In genomic region chr19:34022759-34023158, GRCm38 (mm10) we compare ENCODE assay signal across 14 mouse cellular contexts. TPM values are rescaled to one million over a fixed set of nuclear protein-coding genes. Genes with fewer than 3 reads are reported as not detected.
DNase-seq lines count a peak whose midpoint lies in the region; ATAC-seq and TF ChIP-seq lines count a peak whose summit lies in the region.
"Had no signal": no experiment of that assay in that cellular context is flagged by ENCODE, and none has a peak within 500 bp of the region (broad histone marks: within the 10 kb centered on the region; RNA-seq: fewer than 3 reads in every experiment).

No protein-coding gene starts in this region.

- H3K36me3 ChIP-seq in forebrain, postnatal 0 days (ENCODE audit: insufficient read depth) = no peaks in the 10 kb centered on the region
- H3K36me3 ChIP-seq in forebrain, embryonic 16.5 days (ENCODE audit: control insufficient read depth, insufficient read depth) = no peaks in the 10 kb centered on the region
- H3K36me3 ChIP-seq in lung, embryonic 14.5 days (ENCODE audit: insufficient read depth) = no peaks in the 10 kb centered on the region
- no peaks in the 10 kb centered on the region for H3K36me3 ChIP-seq in splenic B cell, adult 2 months (ENCODE audit: control insufficient read depth, insufficient read depth, low read length, poor library complexity, severe bottlenecking)
- H3K36me3 ChIP-seq: G1E had no signal

- no peaks in the 10 kb centered on the region for H3K9me3 ChIP-seq in forebrain, postnatal 0 days (ENCODE audit: low read length)
- no peaks in the 10 kb centered on the region for H3K9me3 ChIP-seq in forebrain, embryonic 16.5 days (ENCODE audit: control insufficient read depth, low read length)
- H3K9me3 ChIP-seq in lung, embryonic 14.5 days (ENCODE audit: low read depth, low read length) = no peaks in the 10 kb centered on the region
- H3K9me3 ChIP-seq: G1E; megakaryocyte, embryonic 14.5 days had no signal

- H3K27ac ChIP-seq in forebrain, postnatal 0 days (ENCODE audit: low read depth, low read length) = no peak overlapping the region
- no peak overlapping the region for H3K27ac ChIP-seq in forebrain, embryonic 16.5 days (ENCODE audit: low read length)
- H3K27ac ChIP-seq in lung, embryonic 14.5 days (ENCODE audit: low read depth) = no peak overlapping the region

- no peak overlapping the region for H3K4me3 ChIP-seq in forebrain, postnatal 0 days (ENCODE audit: low read depth, low read length)
- no peak overlapping the region for H3K4me3 ChIP-seq in forebrain, embryonic 16.5 days (replicated peaks; ENCODE audit: low read length)
- no peak overlapping the region for H3K4me3 ChIP-seq in lung, embryonic 14.5 days (ENCODE audit: low read depth, low read length)
- H3K4me3 ChIP-seq: megakaryocyte, embryonic 14.5 days had no signal

- 42% methylated on average over 3 of the region's 3 CpGs for WGBS in forebrain, postnatal 0 days
- WGBS in forebrain, embryonic 16.5 days = 41% methylated on average over 3 of the region's 3 CpGs
- 38% methylated on average over 3 of the region's 3 CpGs for WGBS in lung, embryonic 14.5 days

- DNase-seq in forebrain, postnatal 0 days = peak; percentile 15
- peak; percentile 71 for DNase-seq in lung, embryonic 14.5 days
- no peak for DNase-seq in lung, adult 18-20 months
- DNase-seq in c-Kit-positive CD71-positive TER-119-negative erythroid progenitor cells, embryonic 14.5 days (ENCODE audit: low read depth) = peak; percentile 0
- peak; percentile 28 for DNase-seq in splenic B cell, adult 2 months (ENCODE audit: low read depth, low spot score)
- DNase-seq in left cerebral cortex, adult 8-10 months (ENCODE audit: low spot score in 2 of 2) = no peak
- no peak for DNase-seq in heart, adult 11 months

- ATAC-seq in forebrain, postnatal 0 days = no peak
- ATAC-seq in forebrain, embryonic 16.5 days = no peak
- no peak for ATAC-seq in lung, embryonic 14.5 days (ENCODE audit: insufficient read depth)
- ATAC-seq: intestine, embryonic 16.5 days had no signal

- TF ChIP-seq CTCF in forebrain, postnatal 0 days (IDR thresholded peaks at IDR 0.05; ENCODE audit: low read depth) = peak; percentile 60
- peak; percentile 59 for TF ChIP-seq CTCF in lung, embryonic 14.5 days (IDR thresholded peaks at IDR 0.05; ENCODE audit: low read depth)

- no peak overlapping the region for H3K9ac ChIP-seq in forebrain, postnatal 0 days
- no peak overlapping the region for H3K9ac ChIP-seq in forebrain, embryonic 16.5 days (replicated peaks; ENCODE audit: low read depth, low read length)
- no peak overlapping the region for H3K9ac ChIP-seq in lung, embryonic 14.5 days

- no peak overlapping the region for H3K4me2 ChIP-seq in forebrain, postnatal 0 days (ENCODE audit: low read depth)
- no peak overlapping the region for H3K4me2 ChIP-seq in forebrain, embryonic 16.5 days (ENCODE audit: low read length)
- no peak overlapping the region for H3K4me2 ChIP-seq in lung, embryonic 14.5 days

- no peaks in the 10 kb centered on the region for H3K27me3 ChIP-seq in forebrain, postnatal 0 days (ENCODE audit: insufficient read depth, low read length)
- H3K27me3 ChIP-seq in forebrain, embryonic 16.5 days (replicated peaks; ENCODE audit: control insufficient read depth, insufficient read depth, low read length) = no peaks in the 10 kb centered on the region
- H3K27me3 ChIP-seq in lung, embryonic 14.5 days (ENCODE audit: insufficient read depth, low read length) = no peaks in the 10 kb centered on the region
- H3K27me3 ChIP-seq in splenic B cell, adult 2 months (ENCODE audit: control insufficient read depth, insufficient read depth, low read length, poor library complexity, severe bottlenecking) = no peaks in the 10 kb centered on the region
- H3K27me3 ChIP-seq: megakaryocyte, embryonic 14.5 days had no signal

- no peaks in the 10 kb centered on the region for H3K4me1 ChIP-seq in forebrain, postnatal 0 days (ENCODE audit: insufficient read depth)
- no peaks in the 10 kb centered on the region for H3K4me1 ChIP-seq in forebrain, embryonic 16.5 days (replicated peaks; ENCODE audit: control insufficient read depth, insufficient read depth, low read length)
- no peaks in the 10 kb centered on the region for H3K4me1 ChIP-seq in lung, embryonic 14.5 days (ENCODE audit: insufficient read depth)
- H3K4me1 ChIP-seq: megakaryocyte, embryonic 14.5 days had no signal

RNA-seq across cellular contexts. Expression of gene Lipk, which starts 14.7 kb away (rescaled TPM):
- total RNA-seq in forebrain, postnatal 0 days (2014; rRNA removed) = not detected in 2 replicates
- not detected in 2 replicates for polyA plus RNA-seq in forebrain, postnatal 0 days (2015; fragmentation: Nextera tagmentation; extraction: Ambion mirVana)
- polyA plus RNA-seq in forebrain, embryonic 16.5 days (2015; fragmentation: Nextera tagmentation; extraction: Ambion mirVana) = not detected in 2 replicates
- not detected in 2 replicates for polyA plus RNA-seq in lung, embryonic 14.5 days (2014; fragmentation: Nextera tagmentation; extraction: Ambion mirVana)
- not detected for total RNA-seq in left cerebral cortex, adult 8-10 months (2022)
- total RNA-seq: left cerebral cortex, postnatal 25 days had no signal
- polyA plus RNA-seq: G1E had no signal

RNA-seq across cellular contexts. Expression of gene Lipn, which starts 44.4 kb away (rescaled TPM):
- total RNA-seq in forebrain, postnatal 0 days (2014; rRNA removed) = not detected in 2 replicates
- not detected in 2 replicates for polyA plus RNA-seq in forebrain, postnatal 0 days (2015; fragmentation: Nextera tagmentation; extraction: Ambion mirVana)
- polyA plus RNA-seq in forebrain, embryonic 16.5 days (2015; fragmentation: Nextera tagmentation; extraction: Ambion mirVana) = not detected in 2 replicates
- polyA plus RNA-seq in lung, embryonic 14.5 days (2014; fragmentation: Nextera tagmentation; extraction: Ambion mirVana) = not detected in 2 replicates
- not detected for total RNA-seq in left cerebral cortex, adult 8-10 months (2022)
- total RNA-seq: G1E; left cerebral cortex, postnatal 25 days had no signal
- polyA plus RNA-seq: G1E; gonadal fat pad, adult 2 months; intestine, embryonic 16.5 days; stomach, embryonic 16.5 days had no signal

Comparison
In these comparisons a context has a peak if more than half of its experiments do, and no peak if none do; other contexts are left out.
1. DNase-seq: peak in forebrain, postnatal 0 days (single experiment), lung, embryonic 14.5 days (single experiment), c-Kit-positive CD71-positive TER-119-negative erythroid progenitor cells, embryonic 14.5 days (single experiment) and splenic B cell, adult 2 months (single experiment); none in lung, adult 18-20 months (0 of 2), left cerebral cortex, adult 8-10 months (0 of 2) and heart, adult 11 months (single experiment).